Mouse (Mus musculus): Measurements from ENCODE around the gene Med8. TPM values are rescaled to one million over a fixed set of nuclear protein-coding genes. Genes with fewer than 3 reads are reported as not detected.
A peak's percentile ranks its signal among the peaks of the same experiment; 100 is the strongest.

The Med8 gene
- 10 to 100 TPM; 47.3 to 52.7 TPM for total RNA-seq (2021)
- long read RNA-seq, transcript Med8-201 (7 exons, 1,145 nt), result major isoform, 21 of 26 reads
- long read RNA-seq, partial matches to known transcripts, result 2 of 26 reads
- long read RNA-seq, other reads (novel, unspliced or antisense), result 2 of 26 reads

DNA sequence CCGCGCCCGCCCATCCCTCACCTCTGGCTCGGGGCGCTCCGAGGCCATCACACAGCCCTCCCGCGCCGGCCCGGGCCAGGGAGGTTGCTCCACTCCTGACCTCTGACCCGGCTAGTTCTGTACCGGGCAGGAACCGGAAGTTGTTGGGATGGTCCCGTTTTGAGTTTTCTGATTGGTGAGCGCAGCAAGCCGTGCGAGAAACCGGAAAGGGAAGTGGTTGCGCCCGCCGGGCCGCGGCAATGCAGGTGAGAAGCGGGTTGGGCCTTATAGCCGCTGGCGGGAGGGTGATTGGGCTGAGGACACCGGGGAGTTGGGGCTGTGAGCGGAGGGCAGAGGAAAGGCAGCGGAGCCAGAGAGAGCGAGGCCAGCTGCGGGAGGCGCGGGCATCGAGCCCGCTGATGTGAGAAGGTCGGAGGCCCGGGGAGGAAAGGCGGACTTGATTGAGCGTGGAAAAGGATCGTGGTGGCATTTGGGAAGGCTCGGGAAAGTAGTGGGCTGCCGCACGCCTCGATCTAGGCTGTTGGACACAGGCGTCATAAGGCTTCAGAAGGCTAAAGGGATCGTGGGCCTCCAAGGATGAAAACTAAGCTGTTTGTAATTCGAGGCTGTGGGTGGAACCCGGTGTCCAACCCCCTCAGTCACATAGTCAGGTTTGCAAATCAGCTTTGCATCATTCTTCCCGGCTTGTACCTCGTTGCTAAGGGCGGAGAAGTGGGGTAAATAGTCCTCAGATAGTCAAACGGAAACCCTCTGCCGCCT, at the start of gene Med8, which contains the start of gene Szt2:
Gene Med8 (plus strand): TSS at position 196 of the 759 bp plus-strand sequence.
Gene Szt2 (minus strand): TSS at position 132 of the 759 bp plus-strand sequence.
- peak; percentile 91 to 95 for DNase-seq (ENCODE audit: low spot score in 2 of 2)

- peak in 1 of 2 experiments; percentile 39 for DNase-seq (ENCODE audit: low spot score in 2 of 2)
Observed at GRCm38 (mm10) chr4:118359896-118360720, 49.0 kb upstream of the Med8 start.

- DNase-seq (ENCODE audit: low spot score in 2 of 2), result no peak
Observed at GRCm38 (mm10) chr4:118361451-118361850, 47.7 kb upstream of the Med8 start.

GRCm38 (mm10) chr4:118362879-118363278, 46.3 kb upstream of the Med8 start:
- no peak for DNase-seq (ENCODE audit: low spot score in 2 of 2)

- DNase-seq (ENCODE audit: low spot score in 2 of 2), result no peak
Observed at GRCm38 (mm10) chr4:118363985-118364384, 45.2 kb upstream of the Med8 start.

DNA sequence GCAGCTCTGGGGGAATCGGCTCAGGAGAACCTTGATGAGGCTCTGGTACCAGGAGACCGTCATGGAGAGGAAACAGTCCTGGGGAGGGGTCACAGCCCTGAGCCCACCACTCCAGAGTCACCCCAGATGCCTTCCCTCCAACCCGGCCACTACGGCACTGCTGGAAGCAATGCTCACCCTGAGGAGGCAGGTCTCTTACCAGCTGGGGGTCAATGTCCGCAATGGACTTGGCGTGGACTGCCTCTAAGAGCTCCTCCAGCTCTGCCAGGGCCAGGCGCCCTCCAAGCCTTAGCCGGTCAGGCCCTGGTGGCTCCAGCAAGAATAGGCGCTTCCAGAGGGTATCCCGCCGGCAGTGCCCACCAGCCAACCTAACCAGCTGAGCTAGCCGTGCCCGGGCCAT, 44.5 kb upstream of the Med8 start:
- DNase-seq (ENCODE audit: low spot score in 2 of 2), result no peak

DNA sequence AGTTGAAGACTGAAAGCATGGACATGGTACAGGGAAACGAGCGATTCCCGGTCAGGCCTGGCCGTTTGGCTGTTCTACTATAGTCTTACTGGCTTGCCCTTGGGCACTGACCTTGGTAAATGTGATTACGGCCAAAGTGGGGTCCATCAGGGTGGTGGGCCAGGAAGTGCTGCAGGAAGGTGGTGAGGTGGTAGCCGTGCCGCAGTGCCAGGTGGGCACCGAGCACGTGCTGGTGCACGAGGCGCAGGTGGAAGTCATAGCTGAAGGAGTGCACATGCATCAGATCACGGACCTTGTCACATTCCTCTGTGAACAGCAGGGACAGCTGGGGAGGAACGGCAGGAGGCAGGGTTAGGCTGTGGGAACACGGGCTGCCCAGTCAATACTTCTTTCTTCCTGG, 43.1 kb upstream of the Med8 start:
- no peak for DNase-seq (ENCODE audit: low spot score in 2 of 2)

- DNase-seq (ENCODE audit: low spot score in 2 of 2), result peak; percentile 40 to 61
Observed at GRCm38 (mm10) chr4:118367551-118367950, 41.6 kb upstream of the Med8 start.

DNA sequence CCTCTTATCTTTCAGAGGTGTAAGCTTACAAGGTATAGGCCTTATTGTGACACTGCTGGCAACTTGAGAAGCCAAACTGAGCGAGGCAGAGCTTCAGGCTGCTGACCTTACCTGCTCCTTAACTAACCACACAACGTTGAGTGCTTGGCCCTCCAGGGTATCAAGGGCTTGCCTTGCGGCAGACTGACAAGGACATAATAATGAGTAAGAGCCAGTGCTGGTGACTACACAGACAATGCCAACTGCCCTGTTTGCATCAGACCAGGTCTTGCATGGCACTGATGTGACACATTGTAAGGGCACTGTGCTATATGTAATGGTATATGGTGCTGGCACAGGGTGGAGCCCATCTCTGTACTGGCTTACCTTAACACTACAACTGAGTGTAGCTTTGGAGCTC, 40.5 kb upstream of the Med8 start:
- no peak for DNase-seq (ENCODE audit: low spot score in 2 of 2)

- DNase-seq (ENCODE audit: low spot score in 2 of 2), result no peak
Observed at GRCm38 (mm10) chr4:118371822-118372221, 37.3 kb upstream of the Med8 start.

GRCm38 (mm10) chr4:118375999-118376398, 33.1 kb upstream of the Med8 start:
- no peak for DNase-seq (ENCODE audit: low spot score in 2 of 2)

DNA sequence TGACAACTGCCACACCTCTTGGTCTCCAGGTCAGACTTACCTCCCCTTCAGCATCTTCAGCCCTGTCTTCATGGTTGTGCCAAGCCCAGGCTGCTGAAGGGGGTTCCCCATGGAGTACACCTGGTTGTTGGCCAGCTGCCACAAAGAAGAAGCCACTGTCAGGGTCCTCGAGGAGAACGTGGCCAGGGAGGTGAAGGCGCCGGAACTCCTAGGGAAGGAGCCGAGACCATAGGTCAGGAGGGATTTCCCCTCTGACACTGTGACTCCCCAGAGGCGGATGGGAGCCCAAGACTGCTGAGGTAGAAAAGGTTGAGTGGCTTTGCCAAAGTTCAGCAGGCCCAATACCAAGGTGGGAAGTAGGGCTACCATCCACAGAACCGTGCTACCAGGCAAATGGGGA, 25.9 kb upstream of the Med8 start:
- no peak for DNase-seq (ENCODE audit: low spot score in 2 of 2)

DNA sequence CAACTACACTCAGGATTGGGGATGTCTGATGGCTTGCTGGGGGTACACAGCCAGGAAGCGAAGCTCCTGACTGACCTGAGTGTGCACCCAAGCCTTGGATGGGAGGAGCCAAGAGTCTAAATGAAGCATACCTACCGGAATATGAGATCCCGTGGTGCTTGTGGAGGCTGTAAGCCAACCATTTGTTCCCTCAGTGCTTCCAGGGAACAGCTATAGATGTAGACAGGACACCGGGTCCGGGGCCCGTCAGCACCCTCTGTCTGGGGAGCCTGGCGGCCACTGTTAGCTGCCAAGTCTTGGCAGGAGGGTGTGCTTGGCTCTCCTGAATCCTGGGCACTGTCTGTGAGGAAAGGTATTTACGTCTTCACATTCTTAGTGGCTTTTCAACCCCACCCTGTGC, 21.8 kb upstream of the Med8 start:
- DNase-seq (ENCODE audit: low spot score in 2 of 2), result no peak

DNA sequence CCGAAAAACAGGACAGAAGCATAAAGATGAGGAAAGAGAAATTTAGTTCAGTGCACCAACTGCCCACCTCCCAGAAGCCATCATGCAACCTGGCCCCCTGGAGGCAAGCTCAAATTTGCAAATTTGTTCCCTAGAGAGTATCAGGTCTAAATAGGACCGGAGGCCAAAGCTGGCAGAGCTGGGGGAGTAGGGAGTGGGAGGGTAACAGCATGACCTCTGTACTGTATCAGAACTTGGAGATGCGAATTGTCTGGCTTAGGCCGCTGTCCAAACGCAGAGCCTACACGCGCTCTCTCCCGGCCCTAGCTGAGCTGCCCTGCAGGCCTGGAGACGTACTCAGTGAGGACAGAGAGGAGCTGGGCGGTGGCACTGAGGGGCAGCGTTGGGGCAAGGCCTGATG, 19.0 kb upstream of the Med8 start:
- no peak for DNase-seq (ENCODE audit: low spot score in 2 of 2)

DNA sequence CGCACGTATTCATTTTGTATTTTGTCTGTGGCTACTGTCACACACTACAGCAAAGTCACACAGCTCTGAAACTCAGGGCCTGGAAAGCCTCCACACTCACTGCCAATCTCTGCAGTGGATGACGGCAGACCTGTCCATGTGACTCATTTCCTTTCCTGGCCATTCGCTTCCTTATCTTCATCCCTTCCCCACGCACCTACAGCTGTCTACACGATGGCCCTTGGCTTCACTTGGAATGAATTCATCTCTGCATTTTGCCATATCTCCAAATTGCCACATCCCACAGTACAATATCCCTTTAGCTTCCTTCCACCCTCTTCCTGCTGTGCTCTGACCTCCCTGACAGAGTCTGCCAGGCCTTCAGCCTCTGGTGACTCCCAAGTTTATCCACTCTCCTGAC, 14.6 kb upstream of the Med8 start:
- no peak for DNase-seq (ENCODE audit: low spot score in 2 of 2)

- no peak for DNase-seq (ENCODE audit: low spot score in 2 of 2)
Observed at GRCm38 (mm10) chr4:118395289-118395688, 13.8 kb upstream of the Med8 start.

DNA sequence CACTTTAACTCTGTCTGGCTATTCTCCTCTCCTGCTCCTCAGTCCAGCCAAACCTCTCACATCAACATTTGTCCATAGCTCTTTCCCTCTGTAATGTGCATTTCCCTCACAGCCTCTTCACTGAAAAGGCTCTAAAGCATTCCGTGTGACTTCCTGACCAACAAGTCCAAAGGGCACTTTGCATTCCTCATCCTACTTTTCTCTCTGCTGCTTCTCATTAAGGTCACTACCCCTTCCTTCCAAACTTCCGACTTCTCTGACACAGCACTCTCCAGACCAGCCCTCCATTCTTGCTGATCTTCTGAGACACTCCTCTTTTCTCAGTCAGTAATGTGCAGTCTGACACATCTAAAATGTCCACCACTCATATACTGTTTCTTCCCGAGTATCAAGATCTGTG, 12.7 kb upstream of the Med8 start:
- DNase-seq (ENCODE audit: low spot score in 2 of 2), result no peak

- no peak for DNase-seq (ENCODE audit: low spot score in 2 of 2)
Observed at GRCm38 (mm10) chr4:118398400-118398799, 10.7 kb upstream of the Med8 start.

DNA sequence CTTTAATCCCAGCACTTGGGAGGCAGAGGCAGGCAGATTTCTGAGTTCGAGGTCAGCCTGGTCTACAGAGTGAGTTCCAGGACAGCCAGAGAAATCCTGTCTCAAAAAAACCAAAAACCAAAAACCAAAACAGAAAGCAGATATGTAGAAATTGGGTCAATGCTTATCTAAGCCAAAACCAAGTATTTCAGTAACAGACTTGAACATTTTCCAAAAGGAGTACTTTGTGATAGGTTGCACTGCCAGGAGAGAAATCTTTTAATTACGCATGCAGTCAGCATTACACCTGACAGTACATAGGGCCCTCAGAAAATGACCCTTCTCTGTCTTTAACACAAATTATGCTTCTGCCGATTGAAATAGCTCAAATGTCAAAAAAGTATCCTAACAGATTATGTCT, 7.7 kb upstream of the Med8 start:
- DNase-seq (ENCODE audit: low spot score in 2 of 2), result no peak

- DNase-seq (ENCODE audit: low spot score in 2 of 2), result no peak
Observed at GRCm38 (mm10) chr4:118401918-118402317, 7.2 kb upstream of the Med8 start.

- DNase-seq (ENCODE audit: low spot score in 2 of 2), result no peak
Observed at GRCm38 (mm10) chr4:118402701-118403100, 6.4 kb upstream of the Med8 start.

DNA sequence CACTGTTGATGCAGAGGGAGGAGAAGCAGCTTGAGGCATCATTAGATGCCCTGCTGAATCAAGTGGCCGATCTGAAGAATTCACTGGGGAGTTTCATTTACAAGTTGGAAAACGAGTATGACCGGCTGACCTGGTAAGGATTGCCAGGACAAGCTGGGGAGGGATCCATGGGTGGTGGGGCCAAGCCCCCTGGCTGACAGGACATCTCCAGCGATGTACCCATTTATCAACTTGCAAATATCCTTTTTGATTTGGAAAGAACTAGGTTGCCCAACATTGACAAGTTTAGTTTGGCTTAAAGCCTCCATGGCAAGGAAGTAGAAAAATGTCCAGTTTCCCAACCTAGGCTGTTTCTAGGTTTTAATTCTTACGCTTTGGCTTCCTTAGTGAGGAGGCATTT, 1.7 kb downstream of the Med8 start:
- DNase-seq (ENCODE audit: low spot score in 2 of 2), result no peak

Data from layer of hippocampus, adult 18-20 months (tissue).